Mouse (Mus musculus) lung, postnatal 14 days (tissue): ENCODE measurements at regions not wholly inside any gene's neighbourhood (a gene's known extent, or its start where the extent isn't known, plus 50 kb on each side); places are given as distances from the start of the nearest gene placed in this dataset.
A peak's percentile ranks its signal among the peaks of the same experiment; 100 is the strongest.
"Not testable (repeated sequence)": the region's sequence is repeated elsewhere in the genome, so short reads cannot be mapped to it uniquely, and the experiment has no call there.

Experiments
- DNase-seq: peaks from one replicate; pipeline ENCODE4 v3.0.0; 2021

DNA sequence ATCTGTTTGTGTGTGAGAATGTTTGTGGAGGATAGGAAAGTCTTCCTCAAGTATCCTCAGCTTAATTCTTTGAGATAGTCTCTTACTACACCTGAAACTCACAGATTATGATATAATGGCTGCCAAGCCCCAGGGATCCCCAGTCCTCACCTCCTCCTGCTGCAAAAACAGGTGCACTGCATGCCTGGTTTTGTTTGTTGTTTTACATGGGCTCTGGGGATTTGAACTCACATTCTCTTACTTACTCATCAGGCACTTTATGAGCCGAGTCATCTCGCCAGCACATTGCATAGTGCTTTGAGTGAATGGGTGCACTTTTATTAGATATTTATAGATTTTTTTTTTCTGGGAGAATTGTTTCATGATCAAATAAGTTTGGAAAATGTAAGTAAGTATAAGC, 56.3 kb downstream of the Mterf1b start:
- no peak for DNase-seq

DNA sequence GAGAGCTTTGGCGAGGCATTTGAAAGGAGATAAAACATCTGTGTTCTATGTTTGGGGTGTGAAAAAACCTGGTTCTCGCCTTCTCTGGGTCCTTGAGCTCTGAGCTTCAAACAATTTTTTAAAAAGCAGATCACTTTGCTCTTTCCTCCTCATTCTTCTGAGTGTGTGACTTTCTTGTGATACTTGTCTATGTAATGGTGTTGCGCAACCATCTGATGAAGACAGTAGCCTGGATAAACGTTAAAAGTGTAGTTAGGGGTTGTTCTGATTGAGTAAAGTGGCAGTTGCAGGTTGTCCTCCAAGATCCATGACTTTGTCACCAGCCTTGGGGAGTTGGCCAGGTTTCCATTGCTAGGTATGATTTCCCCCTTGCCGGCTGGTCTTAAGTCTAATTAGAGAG, 62.1 kb downstream of the Mterf1b start:
- DNase-seq: not testable (repeated sequence)

GRCm38 (mm10) chr5:4257048-4257750, 65.0 kb downstream of the Mterf1b start:
- no peak for DNase-seq

GRCm38 (mm10) chr5:4259260-4259659, 67.1 kb downstream of the Mterf1b start:
- DNase-seq: no peak

GRCm38 (mm10) chr5:4262666-4263065, 70.5 kb downstream of the Mterf1b start:
- no peak for DNase-seq

DNA sequence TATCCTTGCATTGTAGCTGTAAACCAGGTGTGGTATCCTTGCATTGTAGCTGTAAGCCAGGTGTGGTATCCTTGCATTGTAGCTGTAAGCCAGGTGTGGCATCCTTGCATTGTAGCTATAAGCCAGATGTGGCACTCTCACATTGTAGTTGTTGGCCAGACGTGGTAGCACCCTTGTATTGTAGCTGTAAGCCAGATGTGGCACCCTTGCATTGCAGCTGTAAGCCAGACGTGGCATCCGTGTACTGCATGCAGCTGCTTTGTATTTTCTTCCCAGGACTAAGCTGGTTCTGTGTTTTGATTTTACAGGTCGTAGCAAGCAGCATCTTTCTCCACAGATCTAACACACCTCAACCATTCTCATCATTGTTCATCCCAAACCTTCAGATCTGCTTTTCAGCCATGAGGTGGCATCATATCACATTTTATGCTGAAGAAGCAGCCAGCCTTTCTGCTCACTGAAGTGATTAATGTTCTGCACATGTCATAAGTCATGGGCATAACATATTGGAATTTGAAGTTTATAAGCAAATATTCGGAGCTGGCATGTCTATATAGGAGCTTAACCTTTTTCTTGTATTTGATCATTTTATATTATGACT, 71.5 kb downstream of the Mterf1b start:
- DNase-seq: no peak

DNA sequence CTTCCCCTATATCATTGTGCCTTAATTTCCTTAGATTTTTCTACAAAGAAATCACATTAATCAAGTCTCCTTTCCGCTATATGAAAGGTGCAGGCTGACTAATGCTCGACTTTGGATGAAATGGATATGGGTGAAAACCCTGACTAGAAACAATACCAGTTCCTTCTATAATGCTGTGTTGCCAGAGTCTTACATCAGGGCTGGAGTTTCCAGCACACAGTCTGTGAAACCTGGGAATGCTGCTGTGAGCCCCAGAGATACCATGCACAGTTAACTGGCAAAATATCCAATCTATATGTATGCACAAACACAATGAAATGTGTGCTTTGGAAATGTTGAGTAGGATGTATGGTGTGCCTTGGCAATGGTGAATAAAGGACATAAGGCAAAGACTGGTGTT, 75.5 kb downstream of the Mterf1b start:
- DNase-seq: no peak

DNA sequence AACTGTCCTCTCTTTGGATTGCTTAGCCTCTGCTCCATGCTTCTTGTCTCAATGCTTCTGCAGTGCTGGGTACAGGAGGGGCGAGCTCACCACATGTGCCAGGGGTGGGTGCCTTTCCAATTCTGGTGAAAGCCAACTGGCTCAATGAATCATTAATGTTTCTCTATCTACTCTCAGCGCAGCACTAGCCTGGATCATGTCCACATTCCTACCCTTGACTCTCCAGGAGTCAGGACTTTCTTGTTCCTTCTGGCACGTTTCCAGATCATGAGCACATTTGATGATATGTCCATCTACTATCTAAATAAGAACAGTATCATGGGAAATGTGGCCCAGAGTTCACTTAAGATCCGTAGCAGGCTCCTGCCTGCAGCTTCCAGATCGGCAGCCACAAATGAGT, 80.8 kb downstream of the Mterf1b start:
- DNase-seq: no peak

DNA sequence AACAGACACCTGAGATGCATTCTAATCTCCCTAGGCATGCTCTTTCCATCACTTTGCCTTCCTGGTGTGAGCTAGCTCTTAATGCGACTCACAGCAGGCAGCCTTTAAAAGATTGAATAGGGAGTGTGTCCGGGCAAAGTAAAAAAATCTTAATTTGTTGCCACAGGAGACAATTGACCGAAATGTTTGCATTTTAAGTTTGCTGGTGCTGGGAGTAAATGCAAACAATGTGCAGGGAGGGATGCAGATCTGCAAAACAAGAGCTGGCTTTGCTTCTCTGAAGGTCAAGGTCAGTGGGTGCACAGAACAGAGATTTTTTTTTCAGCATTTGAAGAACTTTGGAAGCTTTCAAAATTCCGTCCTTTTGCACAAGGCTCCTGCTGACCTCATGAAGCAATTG, 111.4 kb downstream of the Mterf1b start:
- no peak for DNase-seq

- no peak for DNase-seq
These were observed 112.0 kb downstream of the Mterf1b start for GRCm38 (mm10) chr5:4304201-4304600.

- no peak for DNase-seq
These were observed 116.3 kb downstream of the Mterf1b start for GRCm38 (mm10) chr5:4308514-4308913.

DNA sequence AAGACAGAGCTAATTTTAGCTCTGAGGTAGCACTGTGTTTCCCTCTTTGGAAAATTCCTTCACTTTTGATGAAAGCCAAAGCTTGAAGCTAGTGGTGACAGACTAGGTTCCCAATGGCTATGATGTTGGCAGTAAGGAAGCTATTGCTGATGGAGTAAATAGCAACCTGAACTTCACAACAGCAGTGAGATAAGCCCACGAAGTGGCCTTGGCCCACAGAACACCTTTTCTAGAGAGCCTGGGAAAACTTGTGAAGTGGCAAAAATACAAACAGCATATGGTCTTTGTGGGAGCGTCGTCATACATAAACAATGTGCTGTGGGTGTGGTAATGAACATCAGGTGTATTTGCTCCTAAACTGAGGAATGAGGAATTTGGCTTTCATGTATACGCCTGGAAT, 119.0 kb downstream of the Mterf1b start:
- no peak for DNase-seq

GRCm38 (mm10) chr5:4311599-4311998, 119.4 kb downstream of the Mterf1b start:
- no peak for DNase-seq

GRCm38 (mm10) chr5:4312675-4313074, 120.5 kb downstream of the Mterf1b start:
- DNase-seq: peak; percentile 39

DNA sequence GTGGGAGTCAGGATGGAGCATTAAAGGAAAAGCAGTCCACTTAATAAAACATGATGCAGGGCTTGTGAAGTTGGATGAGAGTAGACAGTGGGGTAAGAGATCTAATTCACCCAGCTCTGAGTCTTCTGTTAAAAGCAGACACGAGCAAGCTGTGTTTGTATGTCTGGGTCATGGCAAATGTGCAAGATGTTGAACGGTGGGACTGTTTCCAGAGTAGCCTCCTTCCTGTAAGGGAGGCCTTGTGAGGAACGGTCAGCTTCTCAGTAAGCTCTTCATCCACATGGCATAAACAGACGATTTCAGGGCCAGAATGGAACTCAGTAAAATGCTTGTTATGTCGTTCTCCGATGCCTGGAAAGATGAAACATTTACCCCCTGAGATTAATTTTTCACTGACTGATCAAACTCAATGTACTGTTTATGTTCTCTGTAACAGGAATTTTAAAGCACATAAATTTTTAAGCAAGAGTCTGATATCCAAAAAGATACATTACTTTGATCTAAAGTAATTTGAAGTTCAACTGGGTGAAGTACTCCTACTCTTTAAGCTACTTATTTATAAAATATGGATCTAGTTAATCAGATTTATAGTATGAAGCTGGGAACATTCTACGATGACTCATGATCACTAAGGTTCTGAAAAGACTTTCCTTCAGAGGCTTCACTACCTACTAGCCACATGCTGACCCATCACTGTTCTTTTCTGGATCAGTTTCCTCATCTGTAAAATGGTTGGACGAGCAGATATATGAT, 130.6 kb downstream of the Mterf1b start:
- DNase-seq: peak; percentile 12

DNA sequence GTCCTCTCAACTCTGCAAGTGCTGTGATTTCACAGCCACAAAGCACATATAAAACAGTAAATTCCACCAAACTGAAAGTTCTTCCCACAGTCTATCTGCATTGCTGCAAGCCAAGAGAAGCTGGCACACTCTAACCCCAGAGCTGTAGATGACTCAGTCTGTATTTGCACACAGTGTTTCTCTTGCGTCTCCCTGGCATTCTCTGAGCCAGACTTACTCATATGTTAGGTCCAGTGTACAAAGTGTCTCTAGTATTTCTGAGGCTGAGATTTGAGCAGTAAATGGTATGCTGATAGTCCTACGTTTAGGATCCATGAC, 131.2 kb downstream of the Mterf1b start:
- DNase-seq: no peak

DNA sequence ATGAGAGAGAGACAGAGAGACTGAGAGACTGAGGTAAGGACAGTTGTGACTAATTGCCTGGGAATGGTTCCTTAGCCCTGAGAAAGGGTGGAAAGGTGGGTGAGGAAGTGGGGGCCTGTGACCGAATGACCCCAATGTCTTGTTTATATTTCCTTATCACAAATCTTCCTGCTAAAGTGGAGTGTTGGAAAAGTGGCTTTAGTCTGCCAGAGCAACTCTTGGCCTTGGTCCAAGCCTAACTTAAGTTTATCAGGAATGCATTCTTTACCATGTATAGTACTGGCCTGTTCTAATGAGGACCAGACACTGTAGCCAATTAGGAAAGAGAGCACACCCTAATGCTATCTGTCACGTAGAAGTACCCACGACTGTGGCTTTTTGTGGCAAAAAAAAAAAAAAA, 133.6 kb downstream of the Mterf1b start:
- peak; percentile 54 for DNase-seq

- no peak for DNase-seq
These were observed 134.3 kb downstream of the Mterf1b start for GRCm38 (mm10) chr5:4326309-4327014.

- DNase-seq: peak; percentile 26
These were observed 143.5 kb downstream of the Mterf1b start for GRCm38 (mm10) chr5:4335683-4336082.

GRCm38 (mm10) chr5:4341956-4342355, 149.8 kb downstream of the Mterf1b start:
- no peak for DNase-seq

GRCm38 (mm10) chr5:4344458-4344857, 152.3 kb downstream of the Mterf1b start:
- no peak for DNase-seq

- DNase-seq: no peak
These were observed 156.2 kb downstream of the Mterf1b start for GRCm38 (mm10) chr5:4348334-4348733.

DNA sequence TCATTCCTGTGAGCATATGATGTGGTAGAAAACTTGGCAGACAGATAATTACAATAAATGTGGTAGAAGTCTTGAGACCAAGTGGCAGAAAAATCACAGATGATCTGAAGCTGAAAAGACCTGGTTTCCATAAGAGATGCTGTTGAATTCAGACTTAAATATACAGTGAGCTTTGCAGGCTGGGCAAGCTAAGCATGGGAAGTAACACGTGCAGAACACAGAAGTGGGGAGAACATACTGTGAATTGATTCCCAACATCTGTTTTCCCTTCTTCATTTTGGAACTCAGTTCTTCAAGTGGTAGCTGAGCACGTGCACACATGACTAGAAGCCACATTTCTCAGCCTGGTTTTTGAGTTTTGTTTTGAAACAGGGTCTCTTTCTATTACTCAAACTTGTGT, 157.8 kb downstream of the Mterf1b start:
- no peak for DNase-seq
